Mouse (Mus musculus) E14TG2a.4 (cell line): ENCODE results near the gene Glyctk.

ENCODE experiments used
- CTCF ChIP-seq: conservative IDR thresholded peaks from 2 replicates; pipeline ENCODE4 v1.5.1; 2014; ENCODE audit warnings: low read length
- NANOG ChIP-seq: IDR thresholded peaks from 2 replicates; pipeline ENCODE4 v1.6.1; 2014; ENCODE audit warnings: borderline replicate concordance, low read length, mixed read lengths

GRCm38 (mm10) chr9:106145582-106145981, 12.4 kb downstream of the Glyctk start:
- TF ChIP-seq CTCF, result no peak
- TF ChIP-seq NANOG, result no peak
